Mouse (Mus musculus): ENCODE data around the gene Phf12.
"Not testable (repeated sequence)": the region's sequence is repeated elsewhere in the genome, so short reads cannot be mapped to it uniquely, and the experiment has no call there.

Gene Phf12

GRCm38 (mm10) chr11:78031947-78032808 lies 49.6 kb downstream of the Phf12 start, which contains the start of gene Dhrs13:
Gene Dhrs13, plus strand, starts transcription at chr11:78032280.
- H3K36me3 ChIP-seq (ENCODE audit: insufficient read depth, low read length): peaks cover 70% of the 10 kb centered on the region
- peaks cover 80% of the 10 kb centered on the region for H3K4me1 ChIP-seq (replicated peaks; ENCODE audit: low read depth, low read length)
- peaks cover 3% of the 10 kb centered on the region; the same call in 1 of the 2 replicates for H3K27me3 ChIP-seq (ENCODE audit: insufficient read depth, low read length)
- peak within 1 kb of the TSS; percentile 86 for H3K4me3 ChIP-seq (replicated peaks; ENCODE audit: low read length)
- no peaks in the 10 kb centered on the region for H3K9me3 ChIP-seq (ENCODE audit: low read length)
- TF ChIP-seq POU5F1 (IDR thresholded peaks at IDR 0.05; ENCODE audit: borderline replicate concordance, low read length): no peak
- no peak for TF ChIP-seq NANOG (IDR thresholded peaks at IDR 0.05; ENCODE audit: borderline replicate concordance, low read length)
- 0 out of 2 replicates have a peak, but pooled peaks have one; percentile 20 for TF ChIP-seq CTCF (conservative IDR thresholded peaks at IDR 0.05; ENCODE audit: low read length)

- H3K9me3 ChIP-seq (ENCODE audit: low read length): no peaks in the 10 kb centered on the region
- H3K4me1 ChIP-seq (replicated peaks; ENCODE audit: low read depth, low read length): peaks cover 79% of the 10 kb centered on the region
- TF ChIP-seq CTCF (conservative IDR thresholded peaks at IDR 0.05; ENCODE audit: low read length) (no peak), NANOG (IDR thresholded peaks at IDR 0.05; ENCODE audit: borderline replicate concordance, low read length) (no peak)
- peaks cover 3% of the 10 kb centered on the region; the same call in 1 of the 2 replicates for H3K27me3 ChIP-seq (ENCODE audit: insufficient read depth, low read length)
- H3K4me3 ChIP-seq (replicated peaks; ENCODE audit: low read length): peak overlapping the region; percentile 86
- H3K36me3 ChIP-seq (ENCODE audit: insufficient read depth, low read length): peaks cover 66% of the 10 kb centered on the region
Measured at GRCm38 (mm10) chr11:78032809-78033195, 50.2 kb downstream of the Phf12 start.

- Histone ChIP-seq H3K27me3 (ENCODE audit: insufficient read depth, low read length) (peaks cover 3% of the 10 kb centered on the region; the same call in 1 of the 2 replicates), H3K36me3 (ENCODE audit: insufficient read depth, low read length) (peaks cover 54% of the 10 kb centered on the region), H3K9me3 (ENCODE audit: low read length) (no peaks in the 10 kb centered on the region), H3K4me3 (replicated peaks; ENCODE audit: low read length) (no peak overlapping the region), H3K4me1 (replicated peaks; ENCODE audit: low read depth, low read length) (peaks cover 77% of the 10 kb centered on the region)
- TF ChIP-seq CTCF (conservative IDR thresholded peaks at IDR 0.05; ENCODE audit: low read length): no peak
- TF ChIP-seq POU5F1 (IDR thresholded peaks at IDR 0.05; ENCODE audit: borderline replicate concordance, low read length): no peak
- no peak for TF ChIP-seq NANOG (IDR thresholded peaks at IDR 0.05; ENCODE audit: borderline replicate concordance, low read length)
Measured at GRCm38 (mm10) chr11:78033931-78034617, 51.5 kb downstream of the Phf12 start.

GRCm38 (mm10) chr11:78036791-78037190 lies 54.2 kb downstream of the Phf12 start:
- Histone ChIP-seq H3K27me3 (ENCODE audit: insufficient read depth, low read length) (peaks cover 3% of the 10 kb centered on the region; the same call in 1 of the 2 replicates), H3K4me3 (replicated peaks; ENCODE audit: low read length) (no peak overlapping the region), H3K36me3 (ENCODE audit: insufficient read depth, low read length) (peaks cover 42% of the 10 kb centered on the region), H3K9me3 (ENCODE audit: low read length) (peaks cover 4% of the 10 kb centered on the region; the same call in 1 of the 2 replicates), H3K4me1 (replicated peaks; ENCODE audit: low read depth, low read length) (peaks cover 70% of the 10 kb centered on the region)
- TF ChIP-seq CTCF (conservative IDR thresholded peaks at IDR 0.05; ENCODE audit: low read length) (no peak), POU5F1 (IDR thresholded peaks at IDR 0.05; ENCODE audit: borderline replicate concordance, low read length) (no peak), NANOG (IDR thresholded peaks at IDR 0.05; ENCODE audit: borderline replicate concordance, low read length) (no peak)

DNA sequence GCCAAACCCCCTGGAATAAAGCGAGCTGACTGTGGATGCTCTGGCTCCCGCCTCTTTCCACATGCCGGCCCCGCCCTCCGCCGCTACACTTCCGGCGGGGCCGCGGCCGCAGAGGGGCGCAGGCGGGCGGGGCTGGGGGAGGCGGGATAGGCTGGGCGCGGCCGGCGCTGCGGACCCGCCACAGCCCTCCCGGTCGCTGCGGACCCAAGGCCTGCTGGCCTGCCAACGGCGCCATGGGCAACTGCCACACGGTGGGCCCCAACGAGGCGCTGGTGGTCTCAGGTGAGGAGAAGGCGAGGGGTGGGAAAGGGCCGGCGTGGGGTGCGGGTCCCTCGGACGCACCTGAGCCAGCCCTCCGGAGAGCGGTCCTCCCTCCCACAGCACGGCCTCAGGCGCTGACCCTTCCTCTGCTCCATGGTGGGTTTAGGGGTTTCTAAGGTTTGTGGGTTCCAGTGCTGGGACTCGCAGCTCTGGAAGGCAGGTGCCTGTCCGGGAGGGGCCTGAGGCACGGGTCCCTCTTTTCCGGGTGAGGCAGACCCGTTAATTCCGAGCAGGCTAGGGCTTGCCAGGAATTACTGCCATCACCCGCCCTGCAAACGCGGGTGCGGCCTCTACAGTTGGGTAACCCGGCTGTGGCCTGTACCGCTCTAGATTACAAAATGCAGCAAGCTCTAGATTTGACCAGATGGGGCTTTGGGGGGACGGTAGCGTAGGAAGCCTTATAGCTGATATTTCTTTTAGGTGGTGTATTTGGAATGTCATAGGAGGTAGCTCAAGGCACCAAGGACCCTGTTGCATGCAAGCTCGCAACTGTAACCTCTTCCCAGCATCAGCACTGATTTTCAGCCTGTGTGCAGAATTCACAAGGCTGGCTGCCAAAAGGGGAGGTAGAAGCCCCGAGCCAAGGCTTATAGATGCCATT lies 55.5 kb downstream of the Phf12 start, which contains the start of gene Flot2:
Gene Flot2 (plus strand): TSS at position 101 of the 922 bp plus-strand sequence.
- Histone ChIP-seq H3K27me3 (ENCODE audit: insufficient read depth, low read length) (0 out of 2 replicates have a peak, but pooled peaks cover under 1% of the 10 kb centered on the region), H3K36me3 (ENCODE audit: insufficient read depth, low read length) (peaks cover 42% of the 10 kb centered on the region), H3K9me3 (ENCODE audit: low read length) (peaks cover 4% of the 10 kb centered on the region; the same call in 1 of the 2 replicates), H3K4me1 (replicated peaks; ENCODE audit: low read depth, low read length) (peaks cover 64% of the 10 kb centered on the region), H3K4me3 (replicated peaks; ENCODE audit: low read length) (peak within 1 kb of the TSS; percentile 93)
- TF ChIP-seq NANOG (IDR thresholded peaks at IDR 0.05; ENCODE audit: borderline replicate concordance, low read length) (no peak), CTCF (conservative IDR thresholded peaks at IDR 0.05; ENCODE audit: low read length) (no peak), POU5F1 (IDR thresholded peaks at IDR 0.05; ENCODE audit: borderline replicate concordance, low read length) (no peak)

GRCm38 (mm10) chr11:78040878-78041277 lies 58.3 kb downstream of the Phf12 start:
- Histone ChIP-seq H3K36me3 (ENCODE audit: insufficient read depth, low read length) (peaks cover 23% of the 10 kb centered on the region), H3K27me3 (ENCODE audit: insufficient read depth, low read length) (no peaks in the 10 kb centered on the region), H3K9me3 (ENCODE audit: low read length) (peaks cover 4% of the 10 kb centered on the region; the same call in 1 of the 2 replicates), H3K4me1 (replicated peaks; ENCODE audit: low read depth, low read length) (peaks cover 57% of the 10 kb centered on the region), H3K4me3 (replicated peaks; ENCODE audit: low read length) (no peak overlapping the region)
- TF ChIP-seq POU5F1 (IDR thresholded peaks at IDR 0.05; ENCODE audit: borderline replicate concordance, low read length): no peak
- no peak for TF ChIP-seq NANOG (IDR thresholded peaks at IDR 0.05; ENCODE audit: borderline replicate concordance, low read length)
- peak; percentile 4; the same call in 1 of the 2 replicates for TF ChIP-seq CTCF (conservative IDR thresholded peaks at IDR 0.05; ENCODE audit: low read length)

DNA sequence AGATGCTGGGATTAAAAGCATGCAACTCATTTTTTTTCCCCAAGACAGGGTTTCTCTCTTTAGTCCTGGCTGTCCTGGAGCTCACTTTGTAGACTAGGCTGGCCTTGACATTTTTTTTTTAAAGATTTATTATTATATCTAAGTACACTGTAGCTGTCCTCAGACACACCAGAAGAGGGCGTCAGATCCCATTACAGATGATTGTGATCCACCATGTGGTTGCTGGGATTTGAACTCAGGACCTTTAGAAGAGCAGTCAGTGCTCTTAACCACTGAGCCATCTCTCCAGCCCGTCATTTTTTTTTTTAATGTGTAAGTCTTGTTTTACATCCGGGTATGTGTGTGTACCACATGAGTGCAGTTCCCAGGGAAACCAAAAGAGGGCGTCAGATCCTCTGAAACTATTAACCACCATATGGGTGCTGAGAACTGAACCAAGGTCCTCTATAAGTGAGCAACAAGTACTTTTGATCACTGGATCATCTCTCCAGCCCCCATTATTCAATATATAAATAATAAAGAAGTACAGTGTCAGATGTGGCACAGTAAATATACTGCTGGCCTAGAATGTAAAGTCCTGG lies 59.8 kb downstream of the Phf12 start:
- H3K9me3 ChIP-seq (ENCODE audit: low read length); H3K4me3 ChIP-seq (replicated peaks; ENCODE audit: low read length); H3K27me3 ChIP-seq (ENCODE audit: insufficient read depth, low read length): not testable (repeated sequence)
- H3K36me3 ChIP-seq (ENCODE audit: insufficient read depth, low read length): peaks cover 11% of the 10 kb centered on the region
- TF ChIP-seq CTCF (conservative IDR thresholded peaks at IDR 0.05; ENCODE audit: low read length): peak; percentile 46
- peaks cover 42% of the 10 kb centered on the region for H3K4me1 ChIP-seq (replicated peaks; ENCODE audit: low read depth, low read length)
